Mouse (Mus musculus): Measurements from ENCODE around the gene Reep3.

- no peak for TF ChIP-seq POLR2A (IDR thresholded peaks at IDR 0.05; ENCODE audit: borderline replicate concordance, extremely low read depth, insufficient read depth, insufficient read length, poor library complexity, severe bottlenecking)
- TF ChIP-seq CTCF (IDR thresholded peaks at IDR 0.05; ENCODE audit: borderline replicate concordance, extremely low read depth, insufficient read depth, insufficient read length), result no peak
These were observed 92.2 kb downstream of the Reep3 start for GRCm38 (mm10) chr10:67004527-67005042.
